Comparison of ENCODE assay signal across 26 mouse cellular contexts in the genomic region with DNA sequence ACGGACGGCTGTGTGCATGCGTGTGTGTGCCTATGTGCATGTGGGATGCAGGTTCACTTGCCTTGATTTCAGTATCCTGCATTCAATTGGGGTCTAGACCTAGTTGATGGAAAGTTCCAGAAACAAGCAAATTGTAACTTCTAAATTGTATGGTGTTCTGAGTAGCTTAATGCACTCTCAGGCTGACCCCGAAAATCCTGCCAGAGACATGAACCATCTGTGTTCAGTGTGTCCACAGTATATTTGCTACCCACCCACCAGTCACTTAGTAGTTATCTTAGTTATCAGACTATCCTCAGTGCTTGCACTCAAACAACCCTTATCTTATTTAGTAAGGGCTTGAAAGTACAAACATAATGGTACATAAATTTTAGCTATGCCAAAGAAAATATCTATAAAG. TPM values are rescaled to one million over a fixed set of nuclear protein-coding genes. Genes with fewer than 3 reads are reported as not detected.
A peak's percentile ranks its signal among the peaks of the same experiment; 100 is the strongest.
DNase-seq lines count a peak whose midpoint lies in the region; ATAC-seq and TF ChIP-seq lines count a peak whose summit lies in the region.
"Had no signal": no experiment of that assay in that cellular context is flagged by ENCODE, and none has a peak within 500 bp of the region (broad histone marks: within the 10 kb centered on the region; RNA-seq: fewer than 3 reads in every experiment).

No protein-coding gene starts in this region.

- 78% methylated on average over 4 of the region's 4 CpGs for WGBS in heart, embryonic 12.5 days
- WGBS in lung, embryonic 14.5 days, result 61% methylated on average over 4 of the region's 4 CpGs
- 61% methylated on average over 4 of the region's 4 CpGs for WGBS in stomach, embryonic 14.5 days
- WGBS in stomach, postnatal 0 days, result 65% methylated on average over 4 of the region's 4 CpGs

- H3K4me3 ChIP-seq in heart, embryonic 12.5 days, result no peak overlapping the region
- H3K4me3 ChIP-seq in lung, embryonic 14.5 days (ENCODE audit: low read depth, low read length), result no peak overlapping the region
- no peak overlapping the region for H3K4me3 ChIP-seq in stomach, embryonic 14.5 days (ENCODE audit: low read depth, low read length)
- no peak overlapping the region for H3K4me3 ChIP-seq in stomach, postnatal 0 days (ENCODE audit: low read depth, low read length)
- H3K4me3 ChIP-seq: gastrocnemius, adult 2 months; heart, adult 2 months had no signal

- no peak for TF ChIP-seq EP300 in stomach, postnatal 0 days (optimal IDR thresholded peaks at IDR 0.05)

- TF ChIP-seq CTCF in lung, embryonic 14.5 days (IDR thresholded peaks at IDR 0.05; ENCODE audit: low read depth), result no peak
- TF ChIP-seq CTCF in stomach, postnatal 0 days (IDR thresholded peaks at IDR 0.05; ENCODE audit: low read depth), result no peak

- peak overlapping the region; percentile 38 for H3K27ac ChIP-seq in heart, embryonic 12.5 days (ENCODE audit: poor library complexity, severe bottlenecking)
- H3K27ac ChIP-seq in lung, embryonic 14.5 days (ENCODE audit: low read depth), result peak overlapping the region; percentile 65
- peak overlapping the region; percentile 77 for H3K27ac ChIP-seq in stomach, embryonic 14.5 days (ENCODE audit: low read length)
- H3K27ac ChIP-seq in stomach, postnatal 0 days (replicated peaks), result no peak overlapping the region
- H3K27ac ChIP-seq: gastrocnemius, adult 2 months; heart, adult 2 months; hindbrain, embryonic 14.5 days; hindbrain, postnatal 0 days had no signal

- H3K9ac ChIP-seq in heart, embryonic 12.5 days, result no peak overlapping the region
- no peak overlapping the region for H3K9ac ChIP-seq in lung, embryonic 14.5 days
- no peak overlapping the region for H3K9ac ChIP-seq in stomach, embryonic 14.5 days (replicated peaks; ENCODE audit: low read depth, low read length)
- H3K9ac ChIP-seq in stomach, postnatal 0 days (ENCODE audit: low read length), result no peak overlapping the region
- H3K9ac ChIP-seq: forebrain, postnatal 0 days; hindbrain, embryonic 14.5 days had no signal

- peaks cover 22% of the 10 kb centered on the region for H3K27me3 ChIP-seq in heart, embryonic 12.5 days (replicated peaks)
- H3K27me3 ChIP-seq in lung, embryonic 14.5 days (ENCODE audit: insufficient read depth, low read length), result no peaks in the 10 kb centered on the region
- H3K27me3 ChIP-seq in stomach, embryonic 14.5 days (ENCODE audit: control insufficient read depth, insufficient read depth, low read length), result no peaks in the 10 kb centered on the region
- H3K27me3 ChIP-seq in stomach, postnatal 0 days (ENCODE audit: control insufficient read depth, insufficient read depth, low read length), result no peaks in the 10 kb centered on the region

- no peak for DNase-seq in heart, adult 11 months
- peak; percentile 83 for DNase-seq in lung, embryonic 14.5 days
- no peak for DNase-seq in lung, postnatal 14 days
- no peak for DNase-seq in stomach, postnatal 0 days (ENCODE audit: low spot score)
- DNase-seq: adrenal gland, postnatal 10 days; adrenal gland, postnatal 36 days; cerebellum, adult 18-20 months; cerebellum, adult 9-10 months; cerebellum, postnatal 14 days; forebrain, postnatal 0 days; gastrocnemius, adult 2 months; gastrocnemius, postnatal 14 days; heart, adult 2 months; heart, postnatal 14 days; heart, postnatal 4 days had no signal

- H3K36me3 ChIP-seq in heart, embryonic 12.5 days, result no peaks in the 10 kb centered on the region
- H3K36me3 ChIP-seq in lung, embryonic 14.5 days (ENCODE audit: insufficient read depth), result no peaks in the 10 kb centered on the region
- H3K36me3 ChIP-seq in stomach, embryonic 14.5 days (ENCODE audit: control insufficient read depth, insufficient read depth, low read length), result no peaks in the 10 kb centered on the region
- no peaks in the 10 kb centered on the region for H3K36me3 ChIP-seq in stomach, postnatal 0 days (ENCODE audit: control insufficient read depth, insufficient read depth, low read length)

- no peak for ATAC-seq in heart, embryonic 12.5 days (ENCODE audit: insufficient number of reproducible peaks, low FRiP score)
- ATAC-seq in lung, embryonic 14.5 days (ENCODE audit: insufficient read depth), result peak; percentile 66; the same call in 1 of the 2 replicates
- no peak for ATAC-seq in stomach, embryonic 14.5 days (ENCODE audit: insufficient number of reproducible peaks, insufficient read depth, low FRiP score, low read depth)
- no peak for ATAC-seq in stomach, postnatal 0 days (ENCODE audit: low FRiP score, low TSS enrichment)
- no peak for ATAC-seq in erythroid progenitor cell, adult 5-6 weeks (replicated peaks; ENCODE audit: low FRiP score, poor library complexity, severe bottlenecking)
- ATAC-seq: forebrain, embryonic 14.5 days; forebrain, postnatal 0 days; hindbrain, postnatal 0 days; Patski had no signal

- no peaks in the 10 kb centered on the region for H3K9me3 ChIP-seq in heart, embryonic 12.5 days (replicated peaks)
- H3K9me3 ChIP-seq in lung, embryonic 14.5 days (ENCODE audit: low read depth, low read length), result no peaks in the 10 kb centered on the region
- no peaks in the 10 kb centered on the region for H3K9me3 ChIP-seq in stomach, embryonic 14.5 days (ENCODE audit: control insufficient read depth, low read depth, low read length)
- no peaks in the 10 kb centered on the region for H3K9me3 ChIP-seq in stomach, postnatal 0 days (ENCODE audit: control insufficient read depth, low read length)

- H3K4me1 ChIP-seq in heart, embryonic 12.5 days (replicated peaks), result peaks cover 45% of the 10 kb centered on the region
- H3K4me1 ChIP-seq in lung, embryonic 14.5 days (ENCODE audit: insufficient read depth), result peaks cover 10% of the 10 kb centered on the region; the same call in 1 of the 2 replicates
- H3K4me1 ChIP-seq in stomach, embryonic 14.5 days (ENCODE audit: control insufficient read depth, insufficient read depth, low read length), result peaks cover 9% of the 10 kb centered on the region; the same call in 1 of the 2 replicates
- H3K4me1 ChIP-seq in stomach, postnatal 0 days (replicated peaks; ENCODE audit: control insufficient read depth, insufficient read depth), result no peaks in the 10 kb centered on the region

- H3K4me2 ChIP-seq in heart, embryonic 12.5 days, result no peak overlapping the region
- H3K4me2 ChIP-seq in lung, embryonic 14.5 days, result no peak overlapping the region
- H3K4me2 ChIP-seq in stomach, embryonic 14.5 days (replicated peaks; ENCODE audit: low read depth, low read length), result no peak overlapping the region
- no peak overlapping the region for H3K4me2 ChIP-seq in stomach, postnatal 0 days (replicated peaks; ENCODE audit: low read depth)
- H3K4me2 ChIP-seq: heart, embryonic 11.5 days; hindbrain, embryonic 14.5 days had no signal

RNA-seq across cellular contexts. Expression of gene Slc24a1, which starts 9.8 kb away (rescaled TPM):
- polyA plus RNA-seq in heart, embryonic 12.5 days (2016; fragmentation: Nextera tagmentation; extraction: Ambion mirVana), result 0.05 TPM in 2 replicates
- polyA plus RNA-seq in lung, embryonic 14.5 days (2014; fragmentation: Nextera tagmentation; extraction: Ambion mirVana), result 0.04 and 0.09 TPM in 2 replicates
- not detected in 2 replicates for polyA plus RNA-seq in stomach, embryonic 14.5 days (2014; fragmentation: Nextera tagmentation; extraction: Ambion mirVana)
- 0.01 and 0.05 TPM in 2 replicates for polyA plus RNA-seq in stomach, postnatal 0 days (2015; fragmentation: Nextera tagmentation; extraction: Ambion mirVana)
- total RNA-seq in erythroid progenitor cell, adult 5-6 weeks (2015; ENCODE audit: low replicate concordance), result not detected in 2 replicates
- total RNA-seq in erythroid progenitor cell, adult 5-6 weeks (2017; ENCODE audit: low replicate concordance), result 0.51 TPM in 1 of 2 replicates, not detected in the other
- total RNA-seq: adrenal gland, adult 18-20 months; adrenal gland, postnatal 36 days; gastrocnemius, adult 2 months had no signal
- polyA plus RNA-seq: embryonic facial prominence, embryonic 11.5 days; embryonic facial prominence, embryonic 14.5 days had no signal

RNA-seq across cellular contexts. Expression of gene Ints14, which starts 19.1 kb away (rescaled TPM):
- polyA plus RNA-seq in heart, embryonic 12.5 days (2016; fragmentation: Nextera tagmentation; extraction: Ambion mirVana), result 45.2 and 48.6 TPM in 2 replicates
- 64.1 and 66.0 TPM in 2 replicates for polyA plus RNA-seq in lung, embryonic 14.5 days (2014; fragmentation: Nextera tagmentation; extraction: Ambion mirVana)
- polyA plus RNA-seq in stomach, embryonic 14.5 days (2014; fragmentation: Nextera tagmentation; extraction: Ambion mirVana), result 53.2 and 56.2 TPM in 2 replicates
- polyA plus RNA-seq in stomach, postnatal 0 days (2015; fragmentation: Nextera tagmentation; extraction: Ambion mirVana), result 25.0 and 25.8 TPM in 2 replicates
- 10.5 and 22.7 TPM in 2 replicates for total RNA-seq in erythroid progenitor cell, adult 5-6 weeks (2015; ENCODE audit: low replicate concordance)
- total RNA-seq in erythroid progenitor cell, adult 5-6 weeks (2017; ENCODE audit: low replicate concordance), result 8.8 and 11.7 TPM in 2 replicates
